Mouse (Mus musculus) liver, embryonic 14.5 days (tissue): ENCODE measurements around the gene Map2k5.

Experiments used
- CTCF ChIP-seq: IDR thresholded peaks from 2 replicates; pipeline ENCODE4 v1.5.1; 2016; ENCODE audit warnings: antibody characterized with exemption, low read depth, control low read depth
- EP300 ChIP-seq: IDR thresholded peaks from 2 replicates; pipeline ENCODE4 v1.6.1; 2016; ENCODE audit warnings: antibody characterized with exemption, low read depth

GRCm38 (mm10) chr9:63141641-63142334 is 235.9 kb downstream of the Map2k5 start:
- TF ChIP-seq CTCF (no peak), EP300 (no peak)
